Mouse (Mus musculus) midbrain, embryonic 10.5 days (tissue): ENCODE measurements around the gene Acads. TPM values are rescaled to one million over a fixed set of nuclear protein-coding genes. Genes with fewer than 3 reads are reported as not detected.
"Not testable (repeated sequence)": the region's sequence is repeated elsewhere in the genome, so short reads cannot be mapped to it uniquely, and the experiment has no call there.

Experiments used
- DNase-seq: peaks from one replicate; pipeline ENCODE4 v3.0.0-alpha.2; 2017; ENCODE audit warnings: low spot score
- H3K27ac ChIP-seq: fragments of 300-500 bp; sonication (generic); replicated peaks from 2 replicates; pipeline ENCODE4 v1.5.1; 2016; ENCODE audit warnings: mild to moderate bottlenecking
- H3K27me3 ChIP-seq: fragments of 300-500 bp; sonication (generic); 2 replicates; pipeline ENCODE4 v1.6.1; 2016; ENCODE audit warnings: low read depth, mild to moderate bottlenecking; ENCODE audit not compliant: poor library complexity, severe bottlenecking
- H3K36me3 ChIP-seq: fragments of 300-500 bp; sonication (generic); 2 replicates; pipeline ENCODE4 v1.6.1; 2016; ENCODE audit warnings: mild to moderate bottlenecking, moderate library complexity
- H3K4me1 ChIP-seq: fragments of 300-500 bp; sonication (generic); 2 replicates; pipeline ENCODE4 v1.6.1; 2016
- H3K4me3 ChIP-seq: fragments of 300-500 bp; sonication (generic); 2 replicates; pipeline ENCODE4 v1.5.1; 2016; ENCODE audit warnings: mild to moderate bottlenecking, moderate library complexity
- H3K9me3 ChIP-seq: fragments of 300-500 bp; sonication (generic); replicated peaks from 2 replicates; pipeline ENCODE4 v1.6.1; 2016; ENCODE audit warnings: mild to moderate bottlenecking
- WGBS: fragments of 180-500 bp; shearing (Covaris S2); methylation state at CpG from one replicate; pipeline ENCODE4 v1.1.7; 2016; 5-methylcytosine and 5-hydroxymethylcytosine counted together
- polyA plus RNA-seq: library from polyadenylated mRNA; unstranded; fragments of >200 nt; fragmentation: Nextera tagmentation; extraction: Ambion mirVana; gene quantifications from 2 replicates; pipeline ENCODE4 v1.2.1, GENCODE M21; 2016

The Acads gene
- polyA plus RNA-seq, result 60.0 and 65.2 TPM in 2 replicates

GRCm38 (mm10) chr5:115118961-115119570 lies at the start of gene Acads:
Acads (minus strand) TSS chr5:115119346.
- WGBS, result under 1% methylated on average over 39 of the region's 39 CpGs
- Histone ChIP-seq H3K4me3 (peak within 1 kb of the TSS; percentile 89), H3K36me3 (peaks cover 58% of the 10 kb centered on the region), H3K4me1 (peaks cover 14% of the 10 kb centered on the region), H3K27ac (peak within 1 kb of the TSS; percentile 93), H3K27me3 (no peaks in the 10 kb centered on the region), H3K9me3 (no peaks in the 10 kb centered on the region)
- DNase-seq, result peak; percentile 88

- DNase-seq, result no peak
- H3K36me3 ChIP-seq, result no peaks in the 10 kb centered on the region
- 0 out of 2 replicates have a peak overlapping the region, but pooled peaks have one; percentile 14 for H3K27ac ChIP-seq
- H3K9me3 ChIP-seq, result no peaks in the 10 kb centered on the region
- H3K4me1 ChIP-seq, result peaks cover 20% of the 10 kb centered on the region
- H3K27me3 ChIP-seq, result no peaks in the 10 kb centered on the region; the same call in 1 of the 2 replicates
- H3K4me3 ChIP-seq, result no peak overlapping the region
- 86% methylated on average over 6 of the region's 6 CpGs for WGBS
Observed at GRCm38 (mm10) chr5:115167396-115167795, 48.2 kb upstream of the Acads start.

- peaks cover 20% of the 10 kb centered on the region for H3K4me1 ChIP-seq
- whole genome bisulfite sequencing, result 86% methylated on average over 7 of the region's 7 CpGs
- H3K27me3 ChIP-seq, result no peaks in the 10 kb centered on the region; the same call in 1 of the 2 replicates
- no peaks in the 10 kb centered on the region for H3K36me3 ChIP-seq
- H3K4me3 ChIP-seq, result no peak overlapping the region
- H3K9me3 ChIP-seq, result no peaks in the 10 kb centered on the region
- no peak overlapping the region; the same call in 1 of the 2 replicates for H3K27ac ChIP-seq
- DNase-seq, result no peak
Observed at GRCm38 (mm10) chr5:115166815-115167194, 47.7 kb upstream of the Acads start.

- H3K27me3 ChIP-seq, result no peaks in the 10 kb centered on the region; the same call in 1 of the 2 replicates
- no peak overlapping the region; the same call in 1 of the 2 replicates for H3K27ac ChIP-seq
- H3K36me3 ChIP-seq, result no peaks in the 10 kb centered on the region
- no peak overlapping the region for H3K4me3 ChIP-seq
- WGBS, result 58% methylated on average over 11 of the region's 11 CpGs
- H3K4me1 ChIP-seq, result peaks cover 23% of the 10 kb centered on the region
- no peak for DNase-seq
- no peaks in the 10 kb centered on the region for H3K9me3 ChIP-seq
Observed at GRCm38 (mm10) chr5:115165895-115166814, 47.0 kb upstream of the Acads start.

GRCm38 (mm10) chr5:115165351-115165750 lies 46.2 kb upstream of the Acads start:
- Histone ChIP-seq H3K27ac (no peak overlapping the region), H3K4me1 (peaks cover 23% of the 10 kb centered on the region), H3K4me3 (no peak overlapping the region), H3K9me3 (no peaks in the 10 kb centered on the region), H3K36me3 (no peaks in the 10 kb centered on the region), H3K27me3 (no peaks in the 10 kb centered on the region; the same call in 1 of the 2 replicates)
- 64% methylated on average over 9 of the region's 9 CpGs for WGBS
- DNase-seq, result no peak

- not testable (repeated sequence) for H3K4me3 ChIP-seq, DNase-seq, H3K27ac ChIP-seq, H3K27me3 ChIP-seq, H3K36me3 ChIP-seq, H3K9me3 ChIP-seq
- H3K4me1 ChIP-seq, result peaks cover 26% of the 10 kb centered on the region
- 85% methylated on average over 4 of the region's 4 CpGs for WGBS
Observed at GRCm38 (mm10) chr5:115164446-115164845, 45.3 kb upstream of the Acads start.

GRCm38 (mm10) chr5:115163563-115163962 lies 44.4 kb upstream of the Acads start:
- Histone ChIP-seq H3K36me3 (no peaks in the 10 kb centered on the region), H3K27ac (no peak overlapping the region), H3K4me3 (no peak overlapping the region), H3K4me1 (peaks cover 28% of the 10 kb centered on the region), H3K9me3 (no peaks in the 10 kb centered on the region), H3K27me3 (no peaks in the 10 kb centered on the region)
- 42% methylated on average over 8 of the region's 8 CpGs for WGBS
- DNase-seq, result peak; percentile 49

GRCm38 (mm10) chr5:115161940-115162279 lies 42.8 kb upstream of the Acads start:
- WGBS, result 92% methylated on average over 1 of the region's 1 CpGs

GRCm38 (mm10) chr5:115161064-115161939 lies 42.2 kb upstream of the Acads start:
- WGBS, result 69% methylated on average over 13 of the region's 13 CpGs

More at GRCm38 (mm10) chr5:115161940-115162279, 42.8 kb upstream of the Acads start:
- H3K9me3 ChIP-seq, H3K27me3 ChIP-seq, H3K36me3 ChIP-seq, DNase-seq, H3K27ac ChIP-seq, H3K4me3 ChIP-seq: not testable (repeated sequence)
- H3K4me1 ChIP-seq, result peaks cover 39% of the 10 kb centered on the region

GRCm38 (mm10) chr5:115160655-115161054 lies 41.5 kb upstream of the Acads start:
- Histone ChIP-seq H3K9me3 (no peaks in the 10 kb centered on the region), H3K27ac (no peak overlapping the region), H3K27me3 (no peaks in the 10 kb centered on the region), H3K4me1 (peaks cover 42% of the 10 kb centered on the region), H3K4me3 (no peak overlapping the region), H3K36me3 (peaks cover 5% of the 10 kb centered on the region; the same call in 1 of the 2 replicates)
- DNase-seq, result no peak
- 87% methylated on average over 6 of the region's 6 CpGs for WGBS

More at GRCm38 (mm10) chr5:115161064-115161939, 42.2 kb upstream of the Acads start:
- Histone ChIP-seq H3K27me3 (no peaks in the 10 kb centered on the region), H3K36me3 (no peaks in the 10 kb centered on the region), H3K9me3 (no peaks in the 10 kb centered on the region), H3K4me1 (peaks cover 40% of the 10 kb centered on the region), H3K4me3 (no peak overlapping the region), H3K27ac (no peak overlapping the region)
- DNase-seq, result no peak

- 43% methylated on average over 12 of the region's 12 CpGs for WGBS
- H3K4me3 ChIP-seq, result peak overlapping the region; percentile 93
- no peaks in the 10 kb centered on the region for H3K27me3 ChIP-seq
- no peak for DNase-seq
- no peaks in the 10 kb centered on the region for H3K9me3 ChIP-seq
- H3K27ac ChIP-seq, result peak overlapping the region; percentile 98
- peaks cover 8% of the 10 kb centered on the region; the same call in 1 of the 2 replicates for H3K36me3 ChIP-seq
- H3K4me1 ChIP-seq, result peaks cover 56% of the 10 kb centered on the region
Observed at GRCm38 (mm10) chr5:115159165-115159564, 40.0 kb upstream of the Acads start.
